Comparison of ENCODE assay signal across 7 mouse cellular contexts in genomic region chr9:83609422-83610297, GRCm38 (mm10).
DNase-seq lines count a peak whose midpoint lies in the region; ATAC-seq lines count a peak whose summit lies in the region.

No protein-coding gene starts in this region.

- no peak overlapping the region for H3K4me2 ChIP-seq in intestine, embryonic 14.5 days (ENCODE audit: low read length)
- no peak overlapping the region for H3K4me2 ChIP-seq in midbrain, embryonic 13.5 days (replicated peaks)

- H3K27me3 ChIP-seq in intestine, embryonic 14.5 days (replicated peaks; ENCODE audit: control insufficient read depth, insufficient read depth, low read length): no peaks in the 10 kb centered on the region
- H3K27me3 ChIP-seq in midbrain, embryonic 13.5 days: no peaks in the 10 kb centered on the region

- no peak overlapping the region for H3K4me3 ChIP-seq in intestine, embryonic 14.5 days (ENCODE audit: low read depth, low read length)
- no peak overlapping the region for H3K4me3 ChIP-seq in midbrain, embryonic 13.5 days (replicated peaks)

- H3K9me3 ChIP-seq in intestine, embryonic 14.5 days (ENCODE audit: control insufficient read depth, low read length): no peaks in the 10 kb centered on the region
- H3K9me3 ChIP-seq in midbrain, embryonic 13.5 days: no peaks in the 10 kb centered on the region

- H3K36me3 ChIP-seq in intestine, embryonic 14.5 days (ENCODE audit: control insufficient read depth, insufficient read depth, low read length): no peaks in the 10 kb centered on the region
- no peaks in the 10 kb centered on the region for H3K36me3 ChIP-seq in midbrain, embryonic 13.5 days

- WGBS in intestine, embryonic 14.5 days: 42% methylated on average over 9 of the region's 9 CpGs
- 41% methylated on average over 9 of the region's 9 CpGs for WGBS in midbrain, embryonic 13.5 days

- no peak overlapping the region for H3K27ac ChIP-seq in intestine, embryonic 14.5 days (ENCODE audit: low read depth)
- H3K27ac ChIP-seq in midbrain, embryonic 13.5 days: peak overlapping the region; percentile 55; the same call in 1 of the 2 replicates

- no peak overlapping the region for H3K9ac ChIP-seq in intestine, embryonic 14.5 days (ENCODE audit: low read length)
- no peak overlapping the region for H3K9ac ChIP-seq in midbrain, embryonic 13.5 days (replicated peaks)

- peak; percentile 92 to 94 for DNase-seq in cerebellum, postnatal 14 days
- DNase-seq in frontal cortex, postnatal 36 days (ENCODE audit: low spot score in 2 of 2): peak; percentile 74 to 91
- peak; percentile 89 for DNase-seq in intestine, embryonic 14.5 days (ENCODE audit: low spot score)
- DNase-seq in left cerebral cortex, adult 9 months (ENCODE audit: low spot score in 2 of 2): peak; percentile 65 to 90
- DNase-seq in spleen, adult 18-20 months: peak; percentile 37 to 70

- peaks cover 8% of the 10 kb centered on the region; the same call in 1 of the 2 replicates for H3K4me1 ChIP-seq in intestine, embryonic 14.5 days (replicated peaks; ENCODE audit: control insufficient read depth, insufficient read depth, low read length)
- peaks cover 36% of the 10 kb centered on the region for H3K4me1 ChIP-seq in midbrain, embryonic 13.5 days (replicated peaks)

- peak; percentile 91 for ATAC-seq in activated CD4-positive, CD25-positive, alpha-beta regulatory T cell, adult 4 months
- ATAC-seq in intestine, embryonic 14.5 days (replicated peaks; ENCODE audit: low FRiP score, low TSS enrichment, low read depth): peak; percentile 61
- peak; percentile 88 for ATAC-seq in midbrain, embryonic 13.5 days
